Mouse (Mus musculus) neural tube, embryonic 13.5 days (tissue): Measurements from ENCODE around the gene Schip1. TPM values are rescaled to one million over a fixed set of nuclear protein-coding genes. Genes with fewer than 3 reads are reported as not detected.
A peak's percentile ranks its signal among the peaks of the same experiment; 100 is the strongest.

Source experiments
- ATAC-seq: fragments of 200-750 bp; cut with Nextera tagmentation; 2 replicates; pipeline ENCODE4 v1.8.0; 2017; ENCODE audit warnings: low read depth, mild to moderate bottlenecking, moderate TSS enrichment, moderate library complexity
- H3K27ac ChIP-seq: fragments of 300-500 bp; sonication (generic); replicated peaks from 2 replicates; pipeline ENCODE4 v1.5.1; 2015; ENCODE audit warnings: moderate library complexity, mild to moderate bottlenecking, inconsistent platforms
- H3K27me3 ChIP-seq: fragments of 300-500 bp; sonication (generic); 2 replicates; pipeline ENCODE4 v1.6.1; 2015; ENCODE audit warnings: mild to moderate bottlenecking, inconsistent platforms
- H3K36me3 ChIP-seq: fragments of 300-500 bp; sonication (generic); 2 replicates; pipeline ENCODE4 v1.6.1; 2015; ENCODE audit warnings: mild to moderate bottlenecking, inconsistent platforms
- H3K4me1 ChIP-seq: fragments of 300-500 bp; sonication (generic); replicated peaks from 2 replicates; pipeline ENCODE4 v1.6.1; 2015; ENCODE audit warnings: inconsistent platforms
- H3K4me2 ChIP-seq: fragments of 300-500 bp; sonication (generic); 2 replicates; pipeline ENCODE4 v1.6.1; 2015; ENCODE audit warnings: inconsistent platforms, mild to moderate bottlenecking, moderate library complexity
- H3K4me3 ChIP-seq: fragments of 300-500 bp; sonication (generic); 2 replicates; pipeline ENCODE4 v1.5.1; 2015; ENCODE audit warnings: mild to moderate bottlenecking, inconsistent platforms
- H3K9ac ChIP-seq: fragments of 300-500 bp; sonication (generic); 2 replicates; pipeline ENCODE4 v1.6.1; 2015; ENCODE audit warnings: moderate library complexity, mild to moderate bottlenecking, inconsistent platforms
- H3K9me3 ChIP-seq: fragments of 300-500 bp; sonication (generic); 2 replicates; pipeline ENCODE4 v1.6.1; 2016; ENCODE audit warnings: inconsistent platforms
- WGBS: fragments of 180-500 bp; shearing (Covaris S2); methylation state at CpG from one replicate; pipeline ENCODE4 v1.1.7; 2015; 5-methylcytosine and 5-hydroxymethylcytosine counted together
- polyA plus RNA-seq: library from polyadenylated mRNA; unstranded; fragments of >200 nt; fragmentation: Nextera tagmentation; extraction: Ambion mirVana; gene quantifications from 2 replicates; pipeline ENCODE4 v1.2.1, GENCODE M21; 2015

The Schip1 gene
- polyA plus RNA-seq, 1 experiment from 2014 or later: 165 TPM

DNA sequence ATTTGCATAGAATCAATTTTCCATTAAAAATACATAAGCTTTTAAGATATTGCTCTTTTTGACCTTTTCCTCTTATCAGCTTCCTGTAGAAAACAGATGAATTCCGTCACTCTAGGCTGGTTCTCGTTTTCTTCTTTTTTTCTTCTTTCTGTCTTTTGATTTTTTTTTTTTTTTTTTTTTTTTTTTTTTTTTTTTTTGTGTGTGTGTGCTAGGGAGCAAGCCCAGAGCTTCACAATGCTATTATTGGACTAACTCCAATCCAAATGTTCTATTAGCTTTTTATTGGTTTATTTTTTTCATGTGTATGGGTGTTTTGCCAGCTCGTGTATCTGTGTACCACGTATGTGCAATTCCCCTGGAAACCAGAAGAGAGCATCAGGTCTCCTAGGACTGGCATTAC, 420.0 kb downstream of the Schip1 start:
- H3K4me1 ChIP-seq: no peaks in the 10 kb centered on the region
- no peaks in the 10 kb centered on the region for H3K27me3 ChIP-seq
- H3K27ac ChIP-seq: no peak overlapping the region
- ATAC-seq: no peak
- H3K36me3 ChIP-seq: no peaks in the 10 kb centered on the region
- no peak overlapping the region for H3K9ac ChIP-seq
- 87% methylated on average over 4 of the region's 4 CpGs for WGBS
- no peak overlapping the region for H3K4me2 ChIP-seq
- no peak overlapping the region for H3K4me3 ChIP-seq
- no peaks in the 10 kb centered on the region for H3K9me3 ChIP-seq

DNA sequence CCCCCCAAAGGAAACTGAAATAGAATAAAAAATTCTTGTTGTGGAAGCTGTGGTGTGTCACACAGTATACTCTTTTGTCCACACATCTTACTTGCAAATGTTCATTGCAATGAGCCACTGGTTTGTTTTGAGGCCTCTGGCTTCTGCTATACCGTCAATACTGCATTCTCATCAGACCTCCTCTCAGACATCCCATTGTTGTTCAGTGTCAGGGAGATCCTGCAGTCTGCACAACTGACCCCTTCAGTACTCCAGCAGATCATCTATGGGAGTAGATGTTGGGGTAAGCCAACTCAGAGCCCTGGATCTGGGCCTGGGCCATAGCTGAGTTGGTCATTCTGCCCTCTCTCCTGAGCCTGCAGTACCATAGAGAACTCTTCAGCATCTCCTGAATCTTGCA, 423.0 kb downstream of the Schip1 start:
- Histone ChIP-seq H3K36me3 (no peaks in the 10 kb centered on the region), H3K9me3 (no peaks in the 10 kb centered on the region), H3K4me1 (no peaks in the 10 kb centered on the region), H3K27ac (no peak overlapping the region), H3K4me3 (no peak overlapping the region), H3K4me2 (no peak overlapping the region), H3K9ac (no peak overlapping the region), H3K27me3 (peaks cover 10% of the 10 kb centered on the region; the same call in 1 of the 2 replicates)
- no peak for ATAC-seq
- WGBS: 29% methylated on average over 1 of the region's 1 CpGs

DNA sequence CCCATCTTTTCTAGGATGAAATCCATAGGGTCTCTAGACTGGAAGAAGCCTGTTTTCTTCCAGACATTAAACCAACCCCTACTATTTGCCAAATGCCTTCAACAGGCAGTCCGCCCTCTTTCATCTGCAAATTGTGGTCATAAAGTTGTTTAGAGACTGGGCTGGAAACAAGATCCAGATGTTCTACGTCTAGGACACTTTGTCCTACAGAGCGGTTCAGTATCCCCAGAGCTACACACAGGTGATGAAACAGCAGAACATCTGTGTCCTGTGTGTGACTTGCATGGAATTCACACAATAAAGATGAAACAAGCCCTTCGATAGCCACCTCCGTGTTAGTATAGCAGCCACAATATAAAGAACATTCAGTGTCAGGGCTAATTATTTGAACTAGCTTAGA, 423.7 kb downstream of the Schip1 start:
- Histone ChIP-seq H3K27me3 (peaks cover 10% of the 10 kb centered on the region; the same call in 1 of the 2 replicates), H3K4me3 (no peak overlapping the region), H3K9me3 (no peaks in the 10 kb centered on the region), H3K27ac (no peak overlapping the region), H3K9ac (no peak overlapping the region), H3K4me1 (peaks cover 7% of the 10 kb centered on the region), H3K36me3 (no peaks in the 10 kb centered on the region), H3K4me2 (no peak overlapping the region)
- 35% methylated on average over 5 of the region's 5 CpGs for WGBS
- ATAC-seq: no peak

GRCm38 (mm10) chr3:68491516-68491915, 426.9 kb downstream of the Schip1 start:
- no peaks in the 10 kb centered on the region for H3K36me3 ChIP-seq
- no peak overlapping the region for H3K4me3 ChIP-seq
- H3K9ac ChIP-seq: no peak overlapping the region
- H3K27me3 ChIP-seq: peaks cover 10% of the 10 kb centered on the region; the same call in 1 of the 2 replicates
- no peak overlapping the region for H3K27ac ChIP-seq
- H3K4me1 ChIP-seq: peaks cover 22% of the 10 kb centered on the region
- 80% methylated on average over 6 of the region's 6 CpGs for WGBS
- no peak overlapping the region for H3K4me2 ChIP-seq
- no peaks in the 10 kb centered on the region for H3K9me3 ChIP-seq
- ATAC-seq: no peak

DNA sequence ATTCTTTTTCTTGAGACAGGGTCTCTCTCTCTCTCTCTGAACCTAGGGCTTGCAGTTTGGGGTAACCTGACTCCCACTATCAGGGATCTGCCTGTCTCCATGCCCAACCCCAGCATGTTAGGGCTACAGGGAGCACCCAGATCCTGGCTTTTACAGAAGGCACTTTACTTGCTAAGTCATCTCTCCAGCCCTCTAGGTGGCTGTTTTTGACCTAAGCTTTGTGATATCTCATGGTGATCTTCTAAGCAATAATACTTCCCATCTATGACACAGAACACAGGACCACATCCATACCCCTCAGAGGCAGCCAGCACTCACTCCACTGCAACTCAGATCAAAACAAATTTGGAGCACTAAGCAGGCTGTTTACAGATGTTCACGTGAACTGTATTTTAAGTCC, 427.5 kb downstream of the Schip1 start:
- H3K27ac ChIP-seq: 0 out of 2 replicates have a peak overlapping the region, but pooled peaks have one; percentile 19
- H3K4me2 ChIP-seq: peak overlapping the region; percentile 95; the same call in 1 of the 2 replicates
- H3K9me3 ChIP-seq: no peaks in the 10 kb centered on the region
- WGBS: 83% methylated on average over 1 of the region's 1 CpGs
- ATAC-seq: no peak
- H3K36me3 ChIP-seq: no peaks in the 10 kb centered on the region
- peaks cover 10% of the 10 kb centered on the region; the same call in 1 of the 2 replicates for H3K27me3 ChIP-seq
- H3K4me1 ChIP-seq: peaks cover 27% of the 10 kb centered on the region
- H3K4me3 ChIP-seq: no peak overlapping the region
- no peak overlapping the region for H3K9ac ChIP-seq

GRCm38 (mm10) chr3:68492513-68492912, 427.9 kb downstream of the Schip1 start:
- Histone ChIP-seq H3K9ac (no peak overlapping the region), H3K27me3 (peaks cover 10% of the 10 kb centered on the region; the same call in 1 of the 2 replicates), H3K4me1 (peaks cover 32% of the 10 kb centered on the region), H3K27ac (peak overlapping the region; percentile 24; the same call in 1 of the 2 replicates), H3K9me3 (no peaks in the 10 kb centered on the region), H3K36me3 (no peaks in the 10 kb centered on the region), H3K4me2 (peak overlapping the region; percentile 95), H3K4me3 (peak overlapping the region; percentile 68; the same call in 1 of the 2 replicates)
- WGBS: 23% methylated on average over 3 of the region's 3 CpGs
- no peak for ATAC-seq

DNA sequence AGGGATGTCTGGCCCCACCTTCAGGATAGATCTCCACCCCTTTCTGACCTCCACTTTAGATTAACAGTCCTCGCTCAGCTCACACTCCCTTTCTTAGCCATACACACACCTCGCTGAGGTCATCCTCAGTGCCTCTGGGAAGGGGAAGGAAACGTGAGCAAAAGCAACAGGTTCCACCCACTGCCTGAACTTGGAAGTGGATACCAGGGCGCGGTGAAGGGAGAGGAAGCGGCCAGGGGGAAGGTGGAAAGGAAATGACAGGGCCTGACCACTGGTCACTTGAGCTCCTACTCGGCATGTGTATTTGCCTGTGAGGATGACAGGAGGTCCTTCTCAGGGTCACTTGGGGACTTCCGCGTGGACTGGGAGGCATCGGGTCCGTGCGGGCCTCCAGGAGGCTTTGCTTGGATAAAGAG, 428.6 kb downstream of the Schip1 start:
- WGBS: 2% methylated on average over 12 of the region's 12 CpGs
- Histone ChIP-seq H3K4me2 (peak overlapping the region; percentile 95), H3K9me3 (no peaks in the 10 kb centered on the region), H3K9ac (peak overlapping the region; percentile 83), H3K4me3 (peak overlapping the region; percentile 68), H3K27ac (peak overlapping the region; percentile 85), H3K36me3 (no peaks in the 10 kb centered on the region), H3K27me3 (peaks cover 10% of the 10 kb centered on the region; the same call in 1 of the 2 replicates), H3K4me1 (peaks cover 37% of the 10 kb centered on the region)
- ATAC-seq: peak; percentile 1; the same call in 1 of the 2 replicates

GRCm38 (mm10) chr3:68493586-68494295, 429.1 kb downstream of the Schip1 start:
- ATAC-seq: peak; percentile 81
- 2% methylated on average over 67 of the region's 70 CpGs for WGBS
- Histone ChIP-seq H3K4me1 (peaks cover 37% of the 10 kb centered on the region), H3K4me2 (peak overlapping the region; percentile 95), H3K27ac (peak overlapping the region; percentile 85), H3K4me3 (peak overlapping the region; percentile 68), H3K9me3 (no peaks in the 10 kb centered on the region), H3K9ac (peak overlapping the region; percentile 83), H3K27me3 (peaks cover 10% of the 10 kb centered on the region; the same call in 1 of the 2 replicates), H3K36me3 (no peaks in the 10 kb centered on the region)

DNA sequence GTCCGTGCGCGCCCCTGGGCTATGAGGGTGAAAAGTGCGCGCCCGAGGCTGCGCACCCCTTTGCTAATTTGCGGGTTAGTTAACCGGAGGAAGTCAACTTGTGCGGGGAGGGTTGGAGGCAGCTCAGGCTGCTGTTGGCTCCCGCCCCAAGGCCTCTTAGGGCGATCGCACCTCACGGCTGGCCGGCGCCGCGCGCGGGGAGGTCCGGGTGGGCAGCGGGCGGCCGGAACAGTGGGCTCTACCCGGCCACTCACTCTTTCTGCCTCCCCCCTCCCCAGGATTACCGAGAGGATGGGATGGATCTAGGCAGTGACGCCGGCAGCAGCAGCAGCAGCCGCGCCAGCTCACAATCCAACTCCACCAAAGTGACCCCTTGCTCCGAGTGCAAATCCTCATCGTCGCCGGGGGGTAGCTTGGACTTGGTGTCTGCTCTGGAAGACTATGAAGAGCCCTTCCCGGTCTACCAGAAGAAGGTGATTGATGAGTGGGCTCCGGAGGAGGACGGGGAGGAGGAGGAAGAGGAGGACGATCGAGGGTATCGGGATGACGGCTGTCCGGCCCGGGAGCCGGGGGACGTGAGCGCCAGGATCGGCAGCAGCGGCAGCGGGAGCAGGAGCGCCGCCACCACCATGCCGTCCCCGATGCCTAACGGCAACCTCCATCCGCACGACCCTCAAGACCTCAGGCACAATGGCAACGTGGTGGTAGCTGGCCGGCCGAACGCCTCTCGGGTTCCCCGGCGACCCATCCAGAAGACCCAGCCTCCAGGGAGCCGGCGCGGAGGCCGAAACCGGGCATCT, 429.9 kb downstream of the Schip1 start:
- Histone ChIP-seq H3K27ac (peak overlapping the region; percentile 85), H3K36me3 (no peaks in the 10 kb centered on the region), H3K27me3 (peaks cover 10% of the 10 kb centered on the region; the same call in 1 of the 2 replicates), H3K9ac (peak overlapping the region; percentile 83), H3K4me1 (peaks cover 37% of the 10 kb centered on the region), H3K9me3 (no peaks in the 10 kb centered on the region), H3K4me2 (peak overlapping the region; percentile 95), H3K4me3 (peak overlapping the region; percentile 68)
- peak; percentile 40 for ATAC-seq
- under 1% methylated on average over 68 of the region's 68 CpGs for WGBS

DNA sequence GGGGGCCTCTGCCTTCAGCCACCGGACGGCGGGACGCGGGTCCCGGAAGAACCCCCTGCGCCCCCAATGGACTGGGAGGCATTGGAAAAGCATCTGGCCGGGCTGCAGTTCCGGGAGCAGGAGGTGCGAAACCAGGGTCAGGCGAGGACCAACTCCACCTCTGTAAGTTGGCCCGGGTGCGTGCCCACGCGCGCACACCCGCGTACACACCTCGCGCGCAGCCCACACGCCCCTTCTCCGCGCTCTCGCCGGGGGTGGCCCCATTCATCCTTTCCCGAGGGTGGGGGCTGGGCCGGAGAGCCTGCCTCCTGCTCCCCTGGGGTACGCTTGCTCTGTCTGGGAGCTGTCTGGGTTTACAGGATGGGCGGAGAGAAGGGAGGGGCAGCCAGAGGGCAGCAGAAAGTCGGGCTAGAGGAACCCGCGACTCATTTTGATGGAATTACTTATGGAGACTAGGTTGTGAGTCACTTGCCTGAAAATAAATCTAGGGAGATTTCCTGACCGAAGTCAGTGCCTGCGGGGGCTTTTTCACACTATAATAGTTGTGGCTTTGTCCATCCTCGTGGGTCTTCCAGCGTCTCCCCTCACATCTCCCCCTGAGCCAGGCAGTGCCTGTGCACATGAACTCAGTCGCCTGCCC, 430.6 kb downstream of the Schip1 start:
- H3K36me3 ChIP-seq: no peaks in the 10 kb centered on the region
- WGBS: under 1% methylated on average over 38 of the region's 38 CpGs

DNA sequence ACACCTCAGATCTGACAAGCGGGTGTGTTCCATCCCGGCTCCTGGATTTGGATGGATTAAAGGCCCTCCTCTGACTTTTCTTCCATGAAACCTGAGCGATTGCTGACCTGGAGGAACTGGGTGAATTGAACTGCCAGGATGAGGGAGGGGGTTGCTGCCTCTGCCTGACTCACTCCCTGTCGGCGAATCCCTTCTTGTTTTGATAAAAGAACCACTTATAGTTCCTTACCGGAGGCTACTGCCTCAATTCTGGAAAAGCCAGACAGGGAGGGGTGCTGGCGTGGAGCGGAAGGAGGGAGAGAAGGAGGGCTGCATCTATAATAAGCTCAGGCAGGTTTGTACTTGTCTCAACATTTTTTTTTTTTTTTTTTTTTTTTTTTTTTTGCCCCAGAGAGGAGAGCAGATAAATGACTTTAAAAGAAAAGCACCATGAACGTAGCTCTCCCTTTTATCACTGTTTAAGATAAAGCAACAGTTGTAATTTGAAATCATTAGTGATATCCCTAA, 431.2 kb downstream of the Schip1 start:
- Histone ChIP-seq H3K27me3 (peaks cover 10% of the 10 kb centered on the region; the same call in 1 of the 2 replicates), H3K9ac (peak overlapping the region; percentile 83), H3K27ac (peak overlapping the region; percentile 85), H3K9me3 (no peaks in the 10 kb centered on the region), H3K4me3 (peak overlapping the region; percentile 68), H3K4me1 (peaks cover 43% of the 10 kb centered on the region), H3K36me3 (no peaks in the 10 kb centered on the region), H3K4me2 (peak overlapping the region; percentile 95)
- no peak for ATAC-seq
- 3% methylated on average over 9 of the region's 9 CpGs for WGBS

More for the DNA sequence above, 430.6 kb downstream of the Schip1 start:
- Histone ChIP-seq H3K9me3 (no peaks in the 10 kb centered on the region), H3K4me1 (peaks cover 37% of the 10 kb centered on the region), H3K9ac (peak overlapping the region; percentile 83), H3K4me2 (peak overlapping the region; percentile 95), H3K4me3 (peak overlapping the region; percentile 68), H3K27me3 (peaks cover 10% of the 10 kb centered on the region; the same call in 1 of the 2 replicates), H3K27ac (peak overlapping the region; percentile 85)
- ATAC-seq: peak; percentile 70
